Mouse (Mus musculus) heart, adult 2 months (tissue): ENCODE results near the gene Spred3.

Experiments
- CTCF ChIP-seq: fragments of 200-600 bp; IDR thresholded peaks from 2 replicates; pipeline ENCODE4 v1.8.1; 2022; ENCODE audit warnings: antibody characterized with exemption, mild to moderate bottlenecking, moderate library complexity
- POLR2A ChIP-seq: fragments of 200-500 bp; IDR thresholded peaks from 2 replicates; pipeline ENCODE4 v1.6.1; 2011; ENCODE audit warnings: mild to moderate bottlenecking, low read depth, low read length, control low read depth; ENCODE audit not compliant: insufficient read depth

DNA sequence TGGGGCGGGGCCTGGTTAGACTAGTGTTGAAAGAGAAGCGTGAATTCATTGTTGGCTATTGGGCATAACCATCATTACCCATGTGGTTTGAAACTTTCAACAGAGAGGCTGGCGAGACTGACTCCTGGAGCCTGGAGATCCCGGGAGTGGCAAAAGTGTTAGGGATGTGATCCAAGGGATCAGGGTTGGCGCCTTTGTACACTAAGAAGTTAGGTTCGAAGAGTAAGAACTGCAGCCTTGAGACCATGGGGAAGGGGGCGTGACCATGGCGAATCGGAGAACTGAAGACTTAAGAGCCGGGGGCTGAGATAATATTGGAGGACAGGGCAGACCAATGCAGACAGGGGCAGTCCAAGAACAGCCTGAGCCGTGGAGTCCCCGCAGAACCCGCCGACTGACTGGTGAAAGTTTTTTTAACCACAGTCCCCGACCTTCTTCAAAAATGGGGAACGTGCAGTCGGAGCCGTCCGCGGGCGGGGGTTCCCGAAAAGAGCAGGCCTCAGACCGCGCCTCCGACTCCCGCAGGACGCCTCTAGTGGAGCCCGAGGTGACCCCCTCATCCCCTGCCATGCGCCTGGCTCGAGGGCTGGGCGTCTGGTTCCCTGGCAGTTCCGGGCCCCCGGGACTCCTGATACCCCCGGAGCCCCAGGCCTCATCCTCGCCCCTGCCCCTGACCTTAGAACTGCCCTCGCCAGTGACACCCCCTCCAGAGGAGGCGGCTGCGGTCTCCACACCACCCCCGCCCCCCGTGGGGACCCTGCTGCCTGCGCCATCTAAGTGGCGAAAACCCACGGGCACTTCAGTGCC lies 747 bp upstream of the Spred3 start:
- no peak for TF ChIP-seq POLR2A
- TF ChIP-seq CTCF = no peak
